Mouse (Mus musculus) CH12.LX (cell line): Measurements from ENCODE around the gene Alg12.

ENCODE experiments used
- CTCF ChIP-seq, 2 experiments: IDR thresholded peaks in 1 of 2; conservative IDR thresholded peaks in 1 of 2; 2 replicates each; pipeline ENCODE4 v1.5.1; 2011 to 2012; ENCODE audit warnings: low read depth in 2 of 2, low read length in 2 of 2, improper control_type of control experiment in 1 of 2, inconsistent platforms in 1 of 2, mild to moderate bottlenecking in 1 of 2, moderate library complexity in 1 of 2
- EP300 ChIP-seq: IDR thresholded peaks from 2 replicates; pipeline ENCODE4 v1.6.1; 2011; ENCODE audit warnings: low read length, improper control_type of control experiment
- RCOR1 ChIP-seq: conservative IDR thresholded peaks from 2 replicates; pipeline ENCODE4 v1.6.1; 2012; ENCODE audit warnings: low read depth, mild to moderate bottlenecking, inconsistent platforms, low read length, improper control_type of control experiment
- ZC3H11A ChIP-seq: IDR thresholded peaks from 2 replicates; pipeline ENCODE4 v1.6.1; 2012; ENCODE audit warnings: low read depth, mild to moderate bottlenecking, inconsistent platforms, low read length, improper control_type of control experiment

DNA sequence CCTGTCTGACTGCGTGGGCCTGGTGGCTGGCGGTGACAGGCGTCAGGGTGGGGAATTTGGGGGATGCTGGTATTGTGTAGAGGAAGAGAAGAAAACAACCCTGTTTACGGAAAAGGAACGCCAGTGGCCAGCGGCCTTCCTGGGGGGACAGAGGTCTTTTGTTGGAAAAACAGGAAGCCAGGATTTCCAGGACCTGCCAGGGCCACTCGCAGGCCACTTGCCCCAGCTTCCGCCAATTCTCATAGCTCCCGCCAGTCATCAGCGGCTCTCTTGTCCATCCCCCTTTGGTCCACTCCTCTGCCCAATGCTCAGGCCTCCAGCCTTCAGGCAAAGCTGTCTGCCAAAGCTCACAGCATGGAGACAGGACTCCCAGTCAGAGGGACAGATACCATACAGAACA lies 21.0 kb upstream of the Alg12 start:
- no peak for TF ChIP-seq RCOR1
- no peak for TF ChIP-seq ZC3H11A
- TF ChIP-seq CTCF (conservative IDR thresholded peaks at IDR 0.05 in 1 of 2, IDR thresholded peaks at IDR 0.05 in 1 of 2; ENCODE audit: low read depth in 2 of 2, low read length in 2 of 2): no peak
- TF ChIP-seq EP300: no peak
